Mouse (Mus musculus) urinary bladder, postnatal 4 days (tissue): ENCODE results near the gene Rpa2.
"Not testable (repeated sequence)": the region's sequence is repeated elsewhere in the genome, so short reads cannot be mapped to it uniquely, and the experiment has no call there.

Experiments
- DNase-seq, 2 experiments: peaks; one replicate each; pipeline ENCODE4 v3.0.0; 2021 to 2022; ENCODE audit warnings: low spot score in 2 of 2

The Rpa2 gene

DNA sequence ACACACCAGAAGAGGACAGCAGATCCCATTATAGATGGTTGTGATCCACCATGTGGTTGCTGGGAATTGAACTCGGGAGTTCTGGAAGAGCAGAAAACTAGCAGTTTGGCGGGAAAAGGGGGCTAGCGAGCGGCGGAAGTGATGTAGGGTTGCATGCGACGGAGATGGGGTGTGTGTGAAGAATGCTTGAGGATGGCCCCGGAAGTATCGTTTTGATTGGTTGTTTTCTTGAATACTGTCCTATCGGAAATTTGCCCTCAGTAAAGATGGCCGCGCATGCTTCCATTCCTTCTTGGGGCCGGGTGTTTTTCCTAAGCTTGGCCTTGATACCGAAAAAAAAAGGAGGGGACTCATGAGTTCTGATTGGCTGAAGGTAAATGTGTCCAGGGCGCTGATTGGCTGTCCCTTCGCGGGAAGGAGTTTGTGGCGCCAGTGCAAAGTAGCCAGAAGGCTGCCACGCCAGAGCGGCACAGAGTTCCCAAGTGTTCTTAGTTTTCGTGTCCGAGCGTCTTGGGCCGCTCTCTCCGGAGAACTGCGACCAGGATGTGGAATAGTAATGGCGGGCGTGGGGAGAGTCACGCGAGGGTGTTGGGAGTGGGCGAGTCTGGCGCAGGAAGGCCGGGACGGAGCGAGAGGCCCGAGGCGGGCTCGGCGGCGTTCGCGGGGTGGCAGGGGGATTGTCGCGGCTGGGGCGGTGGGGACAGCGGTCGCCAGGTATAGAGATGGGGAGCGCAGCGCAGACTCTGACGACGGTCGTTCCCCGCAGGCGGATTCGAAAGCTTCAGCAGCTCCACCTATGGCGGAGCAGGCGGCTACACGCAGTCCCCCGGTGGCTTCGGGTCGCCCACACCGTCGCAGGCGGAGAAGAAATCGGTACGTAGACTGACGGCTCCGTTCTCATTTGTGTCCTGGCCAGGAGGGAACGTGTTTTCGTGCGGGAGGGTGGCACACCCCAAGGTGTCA is at the start of gene Rpa2:
TSS of gene Rpa2 (plus strand) at position 419 of the 963 bp plus-strand sequence.
- peak; percentile 95 to 99 for DNase-seq

DNA sequence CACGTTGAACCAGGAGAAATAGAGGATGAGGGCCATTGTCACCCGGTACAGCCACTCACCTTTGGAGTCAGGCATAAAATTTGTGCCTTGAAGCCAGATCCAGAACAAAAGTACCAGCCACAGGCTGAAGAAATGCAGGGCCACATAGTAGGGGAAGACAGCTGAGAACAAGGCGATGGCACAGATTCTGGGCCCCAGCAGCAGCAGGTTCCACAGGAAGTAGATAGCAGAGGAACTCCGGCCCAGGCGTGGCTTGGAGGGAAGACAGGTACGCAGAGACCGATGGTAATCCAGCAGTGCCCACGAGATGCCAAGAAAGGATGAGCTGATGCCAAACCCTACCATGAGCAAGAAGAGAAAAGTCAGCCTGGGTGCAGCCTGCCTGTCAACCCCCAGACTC is 39.9 kb upstream of the Rpa2 start:
- DNase-seq = no peak

DNA sequence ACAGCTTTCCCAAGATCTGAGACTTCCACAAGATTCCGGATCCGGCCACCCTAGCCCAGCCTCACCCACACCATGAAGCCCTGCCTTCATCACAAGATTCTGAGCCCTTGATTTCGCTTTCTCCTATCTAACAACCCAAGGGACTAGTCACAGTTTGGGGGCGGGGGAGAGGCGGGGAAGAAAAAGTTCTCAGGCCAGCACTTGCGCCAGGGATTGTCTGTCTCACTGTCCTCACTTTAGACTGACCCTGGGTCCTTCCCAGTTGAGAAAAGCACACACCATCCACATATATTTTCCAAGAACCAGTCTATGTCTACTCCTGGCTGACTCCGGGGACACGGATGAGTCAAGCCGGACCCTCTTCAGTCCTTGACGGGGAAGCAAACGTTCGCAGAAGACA is 36.5 kb upstream of the Rpa2 start:
- DNase-seq = no peak

DNA sequence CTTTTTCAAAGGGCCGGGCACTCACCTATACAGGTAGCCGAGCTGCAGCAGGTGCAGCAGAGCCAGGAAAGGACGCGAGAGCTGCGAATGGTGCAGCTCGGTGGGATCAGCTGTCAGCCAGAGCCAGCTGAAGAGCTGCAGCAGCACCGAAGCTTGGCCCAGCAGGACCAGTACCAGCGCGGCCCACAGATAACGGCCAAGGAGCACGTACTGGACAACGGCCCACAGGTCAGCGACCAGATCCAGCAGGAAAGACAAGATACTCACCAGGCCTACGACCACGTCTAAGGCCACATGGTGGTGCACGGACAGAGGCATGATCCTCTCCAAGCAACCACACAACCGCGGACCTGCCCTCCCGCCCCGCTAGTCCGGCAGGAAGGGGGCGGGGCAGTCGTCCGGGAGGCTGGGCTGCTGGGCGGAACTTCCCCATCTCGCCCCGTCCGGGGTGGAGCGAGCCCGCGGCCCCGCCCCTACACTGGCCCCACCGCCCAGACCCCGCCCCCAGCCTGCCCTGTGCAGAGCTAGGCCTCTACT is 35.9 kb upstream of the Rpa2 start, which contains the start of gene Xkr8:
TSS of gene Xkr8 (minus strand) at position 399 of the 537 bp plus-strand sequence.
- DNase-seq = peak; percentile 87 to 92

DNA sequence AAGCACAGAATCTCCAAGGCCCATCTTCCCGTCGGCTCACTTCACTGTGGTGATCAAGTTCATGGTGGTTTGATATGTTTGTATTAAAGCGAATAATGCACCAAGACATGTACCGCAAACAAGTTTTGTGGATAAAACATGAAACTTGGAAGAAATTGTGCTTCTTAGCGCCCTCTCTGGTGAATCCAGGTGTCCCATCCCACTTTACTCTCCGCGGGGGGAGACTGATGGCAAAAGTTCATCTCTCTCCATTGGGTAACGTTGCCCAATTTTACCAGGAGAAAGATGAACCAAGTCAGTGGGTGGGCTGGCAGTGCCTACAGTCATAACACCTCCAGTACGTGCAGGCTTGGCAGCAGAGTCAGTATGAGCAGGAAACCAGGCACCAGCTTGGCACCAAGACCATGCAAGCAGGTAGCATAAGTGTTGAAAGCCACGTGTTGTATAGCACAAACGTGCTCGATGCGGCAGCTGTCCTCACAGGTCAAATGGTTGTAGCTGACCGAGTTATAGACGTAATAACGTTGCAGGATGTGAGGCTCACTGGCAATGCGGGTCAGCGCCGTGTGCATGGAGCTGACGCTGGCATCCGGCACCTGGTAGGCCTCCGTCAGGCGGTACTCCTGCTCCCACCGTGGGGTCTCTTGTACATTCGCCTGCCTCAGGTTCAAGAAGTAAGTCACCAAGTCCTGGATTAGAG is 34.9 kb upstream of the Rpa2 start:
- DNase-seq = no peak

DNA sequence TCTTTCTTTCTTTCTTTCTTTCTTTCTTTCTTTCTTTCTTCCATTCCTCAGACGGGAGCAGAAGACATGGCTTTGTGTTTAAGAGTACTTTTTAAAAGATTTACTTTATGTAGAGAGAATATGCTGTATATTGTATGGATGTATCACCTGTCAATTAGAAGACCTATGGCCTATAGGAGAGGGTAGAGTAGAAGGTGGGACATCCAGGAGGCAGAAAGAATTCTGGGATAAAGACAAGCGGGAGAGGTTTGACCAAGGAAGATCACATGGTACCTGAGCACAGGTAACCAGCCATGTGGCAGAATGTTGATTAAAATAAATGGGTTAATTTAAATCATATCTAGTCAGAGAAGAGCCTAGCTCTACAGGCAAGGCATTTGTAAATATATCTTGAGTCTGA is 33.4 kb upstream of the Rpa2 start:
- DNase-seq = no peak

DNA sequence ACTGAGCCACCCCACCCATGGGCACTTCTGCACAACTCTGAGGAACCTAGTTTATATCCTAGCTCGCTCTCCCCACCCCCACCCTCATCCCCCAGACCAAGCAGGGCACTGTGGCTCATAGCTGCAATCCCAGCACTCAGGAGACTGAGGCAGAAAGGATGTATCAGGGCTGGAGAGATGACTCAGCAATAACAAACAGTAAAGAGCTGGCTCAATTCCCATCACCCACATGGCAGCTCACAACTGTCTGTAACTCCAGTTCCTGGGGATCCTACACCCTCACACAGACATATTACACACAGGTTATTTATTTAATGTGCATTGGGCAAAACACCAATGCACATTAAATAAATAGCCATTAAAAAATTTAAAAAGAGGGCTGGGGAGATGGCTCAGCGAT is 32.7 kb upstream of the Rpa2 start:
- DNase-seq = no peak

DNA sequence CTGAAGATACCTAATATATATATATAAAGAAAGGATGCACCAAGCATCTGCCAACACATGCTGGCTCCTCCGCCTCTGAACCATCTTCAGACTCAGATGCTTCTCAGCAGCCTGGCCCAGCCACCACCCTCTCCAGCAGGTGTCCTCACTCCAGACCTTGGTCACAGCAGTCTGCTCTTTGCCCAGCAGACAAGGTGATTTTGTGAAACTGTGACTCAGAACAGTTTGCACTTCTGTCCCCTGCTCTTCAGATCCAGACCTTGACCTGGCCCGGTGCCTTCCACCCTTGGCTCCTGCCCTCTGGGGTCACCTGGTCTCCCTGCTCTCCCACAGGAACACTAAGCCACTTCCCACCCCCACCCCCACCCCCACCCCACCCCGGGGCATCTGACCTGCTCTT is 32.2 kb upstream of the Rpa2 start:
- no peak for DNase-seq

DNA sequence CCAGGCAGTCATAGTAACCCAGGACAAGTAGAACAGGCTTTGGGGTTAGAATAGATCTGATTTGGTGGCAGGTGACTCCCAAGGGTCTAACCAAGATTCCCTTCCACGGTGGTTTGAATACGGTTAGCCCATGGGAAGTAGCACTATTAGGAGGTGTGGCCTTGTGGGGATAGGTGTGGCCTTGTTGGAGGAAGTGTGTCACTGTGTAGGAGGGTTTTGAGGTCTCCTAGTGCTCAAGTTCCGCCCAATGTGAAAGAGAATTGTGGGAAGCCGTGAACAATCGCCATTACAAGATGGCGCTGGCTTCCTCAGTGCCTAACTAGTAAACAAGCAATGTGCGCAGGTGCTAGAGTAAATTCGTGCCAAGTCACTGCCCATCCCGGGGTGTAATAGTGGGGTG is 31.0 kb upstream of the Rpa2 start:
- not testable (repeated sequence) for DNase-seq

DNA sequence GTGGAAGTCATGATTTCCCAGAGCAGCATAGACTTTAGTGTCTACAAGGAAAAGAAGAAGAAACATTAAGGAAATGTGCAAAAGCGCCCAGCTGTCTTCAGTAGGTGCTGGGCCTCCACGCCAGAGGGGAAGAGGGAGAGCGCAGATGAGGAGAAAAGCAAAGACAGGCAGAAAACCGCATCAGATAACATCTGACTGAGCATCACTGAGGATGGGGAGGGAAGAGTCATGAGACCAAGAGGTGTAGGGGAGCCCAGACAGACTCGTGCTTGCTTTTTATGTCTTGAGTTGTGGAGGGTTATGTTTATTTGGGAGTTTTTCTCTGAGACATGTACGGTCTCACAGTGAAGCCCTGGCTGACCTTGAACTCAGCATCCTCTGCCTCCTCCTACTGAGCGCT is 26.6 kb upstream of the Rpa2 start:
- no peak for DNase-seq

DNA sequence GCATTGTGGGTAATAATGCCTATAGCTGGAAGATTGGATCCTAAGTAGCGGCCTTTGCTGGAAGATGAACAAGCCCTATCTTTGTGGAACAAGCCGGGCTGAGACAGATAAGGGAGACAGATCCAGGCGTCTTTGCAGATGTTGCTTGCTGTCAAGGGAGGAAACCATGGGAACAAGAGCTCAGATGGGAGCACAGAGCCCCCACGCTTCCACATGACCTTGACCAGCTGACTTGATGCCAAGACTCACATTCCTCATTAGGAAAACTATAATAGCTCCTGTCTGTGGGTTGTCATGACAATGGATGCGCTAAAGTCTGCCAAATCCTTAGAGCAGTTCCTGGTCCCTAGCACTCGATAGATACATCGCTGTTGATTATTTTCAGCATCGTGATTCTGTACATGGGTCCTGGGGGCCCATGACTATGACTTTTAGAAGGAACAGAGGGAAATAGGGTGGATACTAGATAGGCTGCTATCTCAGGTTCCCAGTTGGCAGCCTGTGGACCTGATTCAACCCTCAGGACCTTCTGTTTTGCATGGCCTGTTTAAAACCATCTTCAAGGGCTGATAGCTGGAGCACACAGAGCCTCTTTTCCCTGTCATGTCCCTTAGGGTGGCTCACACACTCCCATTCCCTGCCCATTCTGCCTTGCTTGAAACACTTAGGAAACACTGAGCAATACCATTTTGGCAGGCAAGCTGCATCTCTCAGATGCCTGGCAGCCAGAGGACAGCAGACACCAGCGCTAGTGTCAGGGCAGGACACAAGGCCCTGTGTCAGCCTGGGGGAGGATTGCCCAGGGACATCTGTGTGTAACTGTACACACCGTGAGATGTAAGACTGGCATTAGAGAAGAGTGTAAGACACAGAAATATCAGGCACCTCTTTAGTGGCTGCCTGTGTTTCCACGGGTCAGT is 23.9 kb upstream of the Rpa2 start:
- peak in 1 of 2 experiments; percentile 54 for DNase-seq

DNA sequence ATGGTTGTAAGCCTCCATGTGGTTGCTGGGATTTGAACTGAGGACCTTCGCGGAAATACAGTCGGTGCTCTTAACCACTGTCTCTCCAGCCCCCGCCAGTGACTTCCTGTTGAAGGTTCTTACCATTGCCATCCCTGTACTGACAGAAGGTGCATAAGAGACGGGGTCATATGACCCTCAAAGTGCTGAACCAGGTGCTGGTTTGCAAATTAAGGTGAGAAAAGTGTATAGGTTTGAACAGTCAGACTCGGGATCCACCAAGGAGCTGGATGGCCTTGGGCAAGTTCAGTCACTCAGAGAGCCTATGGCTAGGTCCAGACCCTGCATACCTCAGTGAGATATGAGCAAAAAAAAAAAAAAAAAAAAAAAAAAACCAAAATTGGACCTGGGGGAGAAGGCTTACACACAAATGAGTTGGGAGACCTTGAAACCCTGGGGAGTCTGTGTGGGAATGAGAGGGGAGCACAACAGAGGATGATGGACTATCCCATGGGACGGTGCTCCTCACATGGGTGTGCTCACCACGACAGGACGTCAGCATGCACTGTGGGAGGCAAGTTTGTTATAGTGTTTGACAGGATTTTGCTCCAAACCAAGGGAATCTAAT is 21.1 kb upstream of the Rpa2 start:
- DNase-seq = no peak

DNA sequence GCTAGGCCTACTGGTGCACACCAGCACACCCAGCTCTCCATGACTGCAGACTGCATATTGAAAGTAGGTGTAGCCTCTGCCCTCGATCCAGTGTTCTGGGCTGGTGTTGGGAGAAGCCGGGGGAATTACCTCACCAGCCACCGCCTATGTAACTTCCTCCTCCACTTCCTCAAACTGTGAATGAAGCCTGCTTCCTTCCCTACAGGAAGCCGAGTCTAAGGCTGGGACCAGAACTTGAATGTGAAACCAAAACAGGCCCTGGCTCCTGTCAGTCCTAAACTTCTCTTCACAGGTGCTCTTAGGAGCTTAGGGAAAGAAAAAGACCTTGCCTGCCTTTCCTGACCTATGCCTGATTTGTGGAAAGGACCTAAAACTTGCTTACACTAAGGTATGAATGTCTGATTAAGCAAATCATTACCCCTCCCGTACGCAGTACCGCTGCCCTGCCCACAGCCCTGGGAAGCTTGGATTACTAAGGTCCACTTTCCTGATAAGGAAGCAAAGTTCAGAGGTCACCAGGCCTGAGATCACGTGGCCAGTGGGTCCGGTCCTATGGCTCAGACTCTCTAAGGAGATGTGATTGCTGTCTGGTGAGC is 20.4 kb upstream of the Rpa2 start:
- no peak for DNase-seq

DNA sequence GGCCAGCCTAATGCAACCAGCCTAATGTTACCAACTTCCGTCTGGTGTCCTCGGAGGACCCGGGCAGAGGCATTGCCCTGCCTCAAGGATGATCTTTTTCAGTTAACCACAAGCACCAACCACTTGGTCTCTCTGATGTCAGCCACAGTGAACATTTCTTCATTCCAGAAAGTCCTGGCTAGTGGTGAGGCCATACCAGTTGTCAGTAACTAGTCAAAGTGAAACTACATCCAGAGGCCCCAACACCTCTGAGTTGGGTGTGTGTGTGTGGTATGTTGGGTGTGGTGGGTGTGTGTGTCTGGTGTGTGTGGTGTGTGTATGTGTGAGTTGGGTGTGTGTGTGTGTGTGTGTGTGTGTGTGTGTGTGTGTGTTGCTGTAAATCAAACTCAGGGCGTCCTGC is 19.4 kb upstream of the Rpa2 start:
- DNase-seq = no peak

DNA sequence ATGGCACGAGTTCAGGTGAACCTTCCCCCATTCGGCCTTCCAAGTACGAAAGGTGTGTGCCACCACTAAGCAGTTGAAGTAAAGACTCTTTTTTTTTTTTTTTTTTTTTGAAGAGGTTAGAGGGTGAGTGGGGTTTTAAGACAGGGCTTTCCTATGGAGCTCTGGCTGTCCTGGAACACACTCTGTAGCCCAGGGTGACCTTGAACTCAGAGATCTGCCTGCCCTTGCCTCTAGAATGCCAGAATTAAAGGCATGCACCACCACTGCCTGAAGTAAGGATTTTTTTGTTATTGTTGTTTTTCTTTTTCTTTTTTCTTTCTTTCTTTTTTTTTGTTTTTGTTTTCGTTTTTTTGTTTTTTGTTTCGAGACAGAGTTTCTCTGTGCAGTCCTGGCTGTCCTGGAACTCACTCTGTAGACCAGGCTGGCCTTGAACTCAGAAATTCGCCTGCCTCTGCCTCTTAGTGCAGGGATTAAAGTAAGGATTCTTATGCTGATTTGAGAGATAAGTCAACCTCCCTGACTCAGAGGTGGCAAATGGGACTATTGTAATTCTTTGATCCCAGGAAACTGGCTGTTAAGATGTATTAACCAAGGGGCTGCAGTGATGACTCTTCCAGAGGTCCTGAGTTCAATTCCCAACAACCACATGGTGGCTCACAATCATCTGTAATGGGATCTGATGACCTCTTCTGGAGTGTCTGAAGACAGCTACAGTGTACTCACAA is 18.7 kb upstream of the Rpa2 start:
- DNase-seq = no peak

DNA sequence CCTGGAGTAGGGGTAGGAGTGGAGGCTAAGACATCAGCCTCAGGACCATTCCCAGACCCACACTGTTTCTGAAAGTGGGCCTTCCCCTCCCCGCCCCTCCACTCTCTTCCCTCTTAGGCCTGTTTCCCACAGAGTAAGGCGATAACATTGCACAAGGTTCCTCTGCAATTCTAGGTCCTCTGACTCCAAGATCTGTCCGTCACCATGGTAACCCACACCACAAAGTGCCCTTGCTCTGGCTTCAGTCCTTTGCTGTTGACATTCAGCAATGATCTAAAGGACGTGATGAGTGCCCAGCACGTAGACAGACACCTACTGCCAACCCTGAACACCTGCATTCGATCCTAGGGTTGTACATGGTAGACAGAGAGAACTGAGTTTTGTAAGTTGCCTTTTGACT is 15.1 kb upstream of the Rpa2 start:
- no peak for DNase-seq

DNA sequence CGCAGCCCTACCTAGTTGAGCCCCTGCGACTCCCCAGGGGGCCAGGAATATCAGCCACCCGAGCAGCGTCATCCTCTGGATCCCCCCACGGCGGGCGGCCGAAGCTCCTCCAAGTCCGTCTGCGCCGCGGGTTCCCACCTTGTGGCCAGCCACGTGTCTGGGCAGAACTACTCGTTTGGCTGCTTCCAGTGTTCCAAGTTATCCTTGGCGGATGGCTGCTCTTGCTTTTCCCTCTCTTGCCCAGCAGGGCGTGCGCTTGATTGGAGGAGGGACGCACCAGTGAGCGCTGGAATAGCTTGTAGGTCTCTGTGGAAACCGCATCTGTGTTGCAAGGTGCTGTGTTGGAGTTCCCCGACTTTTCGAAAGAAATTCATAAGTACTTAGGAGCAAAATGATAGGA is 11.2 kb upstream of the Rpa2 start, which contains the start of gene Smpdl3b:
TSS of gene Smpdl3b (minus strand) at position 279 of the 400 bp plus-strand sequence.
- DNase-seq = peak; percentile 72 to 82

DNA sequence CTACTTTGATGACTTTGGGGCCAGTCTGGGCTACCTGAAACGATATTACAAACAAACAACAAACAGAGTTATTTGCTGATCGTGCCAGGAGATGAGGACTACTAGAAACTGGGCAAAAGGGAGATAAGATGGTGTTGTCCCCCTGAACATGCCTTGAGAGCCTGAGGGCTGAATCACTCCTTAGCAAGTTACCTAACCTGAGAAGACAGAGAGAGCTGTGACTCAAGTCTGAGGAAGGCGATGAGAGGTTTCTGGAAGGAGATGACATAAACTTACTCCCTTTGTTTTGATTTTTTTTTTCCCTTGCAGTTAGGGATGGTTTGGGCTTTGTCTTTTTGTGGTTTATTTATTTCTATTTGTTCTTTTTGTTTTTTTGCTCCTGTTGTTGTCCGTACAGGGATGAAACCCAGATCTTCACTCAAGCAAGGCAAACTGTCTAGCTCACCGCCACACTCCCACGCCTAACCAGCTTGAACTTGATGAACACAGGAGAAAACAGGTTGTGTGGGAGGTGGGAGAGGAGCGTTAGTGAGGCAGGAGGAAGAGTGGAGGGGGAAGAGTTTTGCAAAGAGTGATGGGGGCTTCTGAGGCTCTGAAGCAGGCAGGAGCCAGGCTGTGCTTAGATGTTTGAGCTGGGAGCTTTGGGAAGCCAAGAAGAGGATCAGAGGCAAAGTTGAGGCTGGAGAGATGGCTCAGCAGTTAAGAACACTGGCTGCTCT is 10.3 kb upstream of the Rpa2 start:
- no peak for DNase-seq

DNA sequence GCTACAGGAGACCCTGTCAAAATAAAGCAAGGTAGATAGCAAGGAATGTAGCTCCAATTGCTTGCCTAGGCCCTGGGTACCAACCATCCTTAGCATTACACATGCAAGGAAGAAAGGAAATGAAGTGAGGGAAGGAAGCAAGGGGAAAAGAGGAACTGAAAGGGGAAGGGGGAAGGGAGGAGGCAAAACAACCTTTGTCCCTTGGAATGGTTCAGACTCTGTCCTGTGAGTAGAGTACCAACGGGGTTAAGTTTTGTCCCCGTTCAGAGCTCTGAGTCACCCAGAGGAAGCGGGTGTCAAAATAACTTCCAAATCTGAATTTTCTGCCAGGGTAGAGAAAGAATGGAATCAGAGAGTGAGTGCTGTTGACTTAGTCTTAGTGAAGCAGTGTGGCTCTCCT is 7.8 kb upstream of the Rpa2 start:
- DNase-seq = no peak
